Mouse (Mus musculus) central nervous system, embryonic 18 days (tissue): ENCODE data around the gene Calhm5. TPM values are rescaled to one million over a fixed set of nuclear protein-coding genes. Genes with fewer than 3 reads are reported as not detected.

Experiments
- polyA plus RNA-seq: library from polyadenylated mRNA; depleted of rRNA; stranded (reverse); fragments of >200 nt; gene quantifications from 2 replicates; pipeline ENCODE4 v1.2.3, GENCODE M21; 2012; rRNA removed

Calhm5 gene
- 0.52 and 0.70 TPM in 2 replicates for polyA plus RNA-seq

GRCm38 (mm10) chr10:34096418-34096883 lies at the start of gene Calhm5:
TSS of gene Calhm5 (minus strand) at chr10:34096519.

DNA sequence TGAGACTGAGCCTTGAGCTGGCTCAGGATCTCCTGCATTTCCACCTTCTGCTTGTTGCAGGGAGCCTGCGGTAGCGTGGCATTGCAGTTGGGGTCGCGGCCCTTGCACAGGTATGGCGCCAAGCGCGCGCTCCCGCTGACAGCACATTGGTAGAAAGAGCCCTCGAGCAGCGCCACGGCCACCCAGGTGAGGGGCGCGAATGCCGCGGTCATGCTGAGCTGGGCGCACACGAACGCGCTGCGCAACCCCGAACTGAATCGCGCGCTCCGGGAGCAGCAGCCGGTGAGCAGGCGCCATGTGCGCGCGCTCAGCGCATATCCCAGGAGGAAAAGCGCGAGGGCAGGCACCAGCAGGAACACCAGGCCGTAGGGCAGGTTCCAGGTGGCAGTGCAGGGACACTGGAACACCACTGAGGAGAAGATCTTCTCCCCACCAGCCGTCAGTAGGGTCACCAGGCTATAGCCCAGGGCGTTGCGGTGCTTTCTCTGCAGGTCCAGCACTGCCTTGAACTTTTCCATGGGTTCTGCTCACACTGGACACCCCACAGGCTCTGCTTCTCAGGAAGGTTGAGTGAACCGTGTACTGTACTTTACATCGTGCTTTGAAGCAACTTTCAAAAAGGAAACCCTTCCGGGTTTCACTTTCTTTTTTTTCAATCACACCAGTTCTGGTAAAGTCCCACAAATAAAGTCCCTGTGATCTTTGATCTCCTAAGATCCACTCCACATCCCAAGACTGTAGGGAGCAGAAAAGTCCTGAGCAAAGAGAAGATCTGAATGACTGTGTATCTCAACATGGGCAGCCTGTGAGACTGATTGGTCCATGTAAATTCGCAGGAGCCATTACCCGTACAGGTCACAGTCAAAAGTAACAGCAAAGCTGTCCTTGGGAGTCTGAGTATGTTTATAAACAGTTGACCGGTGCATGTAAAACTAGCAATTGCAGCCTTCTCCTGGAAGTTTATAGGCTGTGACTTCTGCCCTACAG lies 31.4 kb upstream of the Calhm5 start, which contains the start of gene Calhm6:
Gene Calhm6, minus strand, starts transcription at position 593 of the 987 bp plus-strand sequence.

DNA sequence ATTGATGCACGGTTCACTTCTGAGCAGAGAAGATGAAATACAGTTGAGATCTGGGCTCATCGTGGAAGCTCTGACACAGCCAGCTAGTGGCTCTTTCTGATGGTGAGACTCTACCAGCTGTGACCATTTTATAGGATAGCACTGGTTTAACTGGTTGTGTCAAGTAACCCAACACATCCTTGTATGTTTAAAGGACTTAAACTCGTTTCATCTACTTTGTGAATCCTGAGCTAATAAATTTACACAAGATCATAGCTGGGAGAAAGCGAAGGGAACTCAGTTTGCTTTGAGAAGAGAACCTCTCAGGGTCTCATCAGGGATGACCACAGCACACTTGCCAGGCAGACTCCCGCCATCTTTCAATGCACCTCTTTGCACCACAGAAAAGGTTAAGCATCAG lies 52.1 kb downstream of the Calhm5 start, which contains the start of gene Calhm4:
Gene Calhm4, minus strand, starts transcription at position 101 of the 400 bp plus-strand sequence.

Other genes with a start within 250 kb of the Calhm5 start
- gene Sult3a1, start 238.8 kb downstream of the Calhm5 start, polyA plus RNA-seq = not detected in 2 replicates
- gene Rsph4a, start 191.4 kb downstream of the Calhm5 start, polyA plus RNA-seq = 0.76 and 1.2 TPM in 2 replicates
- 11.8 and 12.4 TPM in 2 replicates for gene Zup1, start 145.2 kb downstream of the Calhm5 start, polyA plus RNA-seq
- gene Rwdd1, start 76.9 kb downstream of the Calhm5 start, polyA plus RNA-seq = 70.7 and 83.6 TPM in 2 replicates
- gene Trappc3l, start 58.9 kb downstream of the Calhm5 start, polyA plus RNA-seq = 0.08 TPM in 1 of 2 replicates, not detected in the other
- not detected in 2 replicates for gene Calhm4, start 52.2 kb downstream of the Calhm5 start, polyA plus RNA-seq
- 0.35 and 0.61 TPM in 2 replicates for gene Calhm6, start 31.5 kb upstream of the Calhm5 start, polyA plus RNA-seq
- 5.5 and 7.3 TPM in 2 replicates for gene Dse, start 111.2 kb upstream of the Calhm5 start, polyA plus RNA-seq
- 75.1 and 75.2 TPM in 2 replicates for gene Tspyl1, start 185.7 kb upstream of the Calhm5 start, polyA plus RNA-seq
- gene Tspyl4, start 200.9 kb upstream of the Calhm5 start, polyA plus RNA-seq = 244 and 252 TPM in 2 replicates